Mouse (Mus musculus) layer of hippocampus, postnatal 25 days (tissue): ENCODE data around the gene Zfp622. TPM values are rescaled to one million over a fixed set of nuclear protein-coding genes. Genes with fewer than 3 reads are reported as not detected.

Experiments used
- microRNA-seq, 2 experiments: library from miRNA; unstranded; fragments of <30 nt; microRNA quantifications; one replicate each; pipeline ENCODE4 v1.2.0; 2021
- total RNA-seq, 2 experiments: library from RNA; stranded (reverse); gene quantifications; 2 replicates each; pipeline ENCODE4 v1.2.3; 2021

Zfp622 gene
- total RNA-seq, 2 experiments from 2014 or later = 40.4 to 40.5 TPM

Small RNA genes lying within 50 kb of the gene (microRNA-seq; reads per million reads assigned to microRNA genes)
- 0 to 0.55 reads per million in 2 experiments for gene Mir7212

Other genes with a start within 250 kb of the Zfp622 start
- gene Retreg1, start 141.2 kb upstream of the Zfp622 start, total RNA-seq = 10 to 100 TPM; 29.4 to 32.4 TPM